Mouse (Mus musculus) thymus, postnatal 14 days (tissue): ENCODE measurements at regions not wholly inside any gene's neighbourhood (a gene's known extent, or its start where the extent isn't known, plus 50 kb on each side); places are given as distances from the start of the nearest gene placed in this dataset.

ENCODE experiments used
- DNase-seq: peaks from one replicate; pipeline ENCODE4 v3.0.0; 2021

- DNase-seq = no peak
Measured at GRCm38 (mm10) chr7:71040846-71041245, 310.4 kb downstream of the Gm10295 start.

GRCm38 (mm10) chr7:71038537-71038936 is 312.7 kb downstream of the Gm10295 start:
- DNase-seq = no peak

GRCm38 (mm10) chr7:71033121-71033520 is 318.2 kb downstream of the Gm10295 start:
- no peak for DNase-seq

GRCm38 (mm10) chr7:71023946-71024610 is 327.2 kb downstream of the Gm10295 start:
- DNase-seq = no peak

- DNase-seq = no peak
Measured at GRCm38 (mm10) chr7:71023253-71023945, 327.9 kb downstream of the Gm10295 start.
